Mouse (Mus musculus) liver, adult 2 months (tissue): ENCODE results near the gene Gm9833. TPM values are rescaled to one million over a fixed set of nuclear protein-coding genes. Genes with fewer than 3 reads are reported as not detected.

Source experiments
- DNase-seq: peaks from one replicate; pipeline ENCODE4 v3.0.0-alpha.2; 2011; ENCODE audit warnings: low read depth, low spot score; ENCODE audit errors: extremely low read depth
- H3K27ac ChIP-seq: fragments of 200-500 bp; replicated peaks from 2 replicates; pipeline ENCODE4 v1.5.1; 2012; ENCODE audit warnings: low read depth, mild to moderate bottlenecking, control low read depth, inconsistent platforms, low read length; ENCODE audit not compliant: insufficient read depth
- H3K27me3 ChIP-seq: fragments of 200-500 bp; 2 replicates; pipeline ENCODE4 v1.6.1; 2012; ENCODE audit warnings: mild to moderate bottlenecking, moderate library complexity, low read length, inconsistent platforms; ENCODE audit not compliant: control insufficient read depth, insufficient read depth
- H3K36me3 ChIP-seq: fragments of 200-500 bp; 2 replicates; pipeline ENCODE4 v1.6.1; 2012; ENCODE audit warnings: low read length, inconsistent platforms; ENCODE audit not compliant: control insufficient read depth, insufficient read depth
- H3K4me1 ChIP-seq: fragments of 200-500 bp; 2 replicates; pipeline ENCODE4 v1.6.1; 2011; ENCODE audit warnings: low read length; ENCODE audit not compliant: control insufficient read depth, insufficient read depth
- H3K4me3 ChIP-seq: fragments of 200-500 bp; 2 replicates; pipeline ENCODE4 v1.5.1; 2011; ENCODE audit warnings: low read depth, mild to moderate bottlenecking, control low read depth, low read length, moderate library complexity; ENCODE audit not compliant: insufficient read depth
- H3K79me2 ChIP-seq: fragments of 200-500 bp; 2 replicates; pipeline ENCODE4 v1.6.1; 2012; ENCODE audit warnings: inconsistent platforms, mild to moderate bottlenecking, low read length, moderate library complexity; ENCODE audit not compliant: control insufficient read depth, insufficient read depth
- H3K9ac ChIP-seq: fragments of 200-500 bp; 2 replicates; pipeline ENCODE4 v1.6.1; 2012; ENCODE audit warnings: low read depth, mild to moderate bottlenecking, control low read depth, inconsistent platforms, low read length
- CTCF ChIP-seq: fragments of 200-500 bp; IDR thresholded peaks from 2 replicates; pipeline ENCODE4 v1.5.1; 2011; ENCODE audit warnings: low read depth, low read length, control low read depth
- POLR2A ChIP-seq: fragments of 200-500 bp; IDR thresholded peaks from 2 replicates; pipeline ENCODE4 v1.6.1; 2011; ENCODE audit warnings: low read length, control low read depth; ENCODE audit not compliant: insufficient read depth; ENCODE audit errors: extremely low read depth
- WGBS: fragments of 180-500 bp; shearing (Covaris S2); methylation state at CpG from one replicate; pipeline ENCODE4 v1.1.7; 2018; 5-methylcytosine and 5-hydroxymethylcytosine counted together
- polyA plus RNA-seq: library from polyadenylated mRNA; depleted of rRNA; stranded (reverse); fragments of >200 nt; gene quantifications from 2 replicates; pipeline ENCODE4 v1.2.3, GENCODE M21; 2012
- total RNA-seq: library from RNA; depleted of rRNA; stranded (reverse); fragments of >200 nt; gene quantifications from 2 replicates; pipeline ENCODE4 v1.2.3, GENCODE M21; 2014

Gene Gm9833
- total and polyA plus RNA-seq, 2 experiments = 0.46 TPM; not detected in 1

DNA sequence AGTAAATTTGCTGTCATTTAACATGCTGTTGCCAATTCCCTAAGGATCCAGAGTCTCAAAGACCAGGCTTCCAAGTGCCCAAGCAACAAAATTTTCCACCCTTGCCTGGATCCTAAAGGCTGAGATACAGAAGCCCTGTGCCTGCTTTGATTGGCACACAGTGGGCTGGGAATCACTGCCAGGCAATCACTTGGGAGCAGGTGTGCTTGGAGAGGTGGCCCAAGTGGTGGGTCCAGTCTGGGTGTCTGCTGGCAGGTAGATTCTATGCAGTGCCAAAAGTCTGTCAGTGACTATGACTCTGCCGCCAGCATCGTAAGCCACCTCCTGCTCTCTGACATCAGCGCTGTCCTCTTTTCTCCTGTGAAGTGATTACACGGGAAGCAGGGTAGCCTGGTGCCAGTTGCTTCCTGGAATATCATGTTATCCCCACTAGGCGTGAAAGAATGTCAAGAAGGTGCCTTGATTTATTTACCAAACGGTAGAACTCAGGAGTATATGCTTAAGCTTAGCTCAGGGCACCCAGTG is 3.8 kb downstream of the Gm9833 start:
- TF ChIP-seq CTCF = no peak
- no peak for TF ChIP-seq POLR2A
- Histone ChIP-seq H3K4me1 (no peaks in the 10 kb centered on the region), H3K9ac (no peak overlapping the region), H3K27me3 (no peaks in the 10 kb centered on the region), H3K79me2 (no peaks in the 10 kb centered on the region), H3K36me3 (no peaks in the 10 kb centered on the region), H3K4me3 (no peak overlapping the region), H3K27ac (no peak overlapping the region)
- 37% methylated on average over 6 of the region's 6 CpGs for WGBS
- peak; percentile 25 for DNase-seq

DNA sequence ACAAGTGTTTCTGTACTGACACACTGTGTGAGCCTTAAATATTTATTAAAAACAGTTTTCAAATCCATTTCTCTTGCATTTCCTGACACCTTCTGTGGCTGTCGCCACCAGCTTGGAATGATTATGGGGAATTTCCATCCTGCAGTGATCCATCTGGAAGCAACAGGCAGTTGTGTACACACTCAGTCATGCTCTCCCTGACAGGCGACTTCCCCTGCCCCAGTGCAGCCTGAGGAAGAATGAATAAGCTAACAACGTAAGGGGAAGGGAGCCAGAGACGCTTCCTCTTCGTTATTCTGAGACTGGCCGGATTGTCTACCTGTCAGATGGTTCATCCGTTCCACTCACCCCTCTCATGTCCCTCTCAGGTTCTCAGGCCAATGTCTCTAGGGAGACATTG is 4.6 kb downstream of the Gm9833 start:
- DNase-seq = no peak
- no peaks in the 10 kb centered on the region for H3K27me3 ChIP-seq
- no peak overlapping the region for H3K9ac ChIP-seq
- WGBS = 66% methylated on average over 7 of the region's 7 CpGs
- no peak overlapping the region for H3K4me3 ChIP-seq
- TF ChIP-seq POLR2A (no peak), CTCF (no peak)
- no peaks in the 10 kb centered on the region for H3K79me2 ChIP-seq
- H3K36me3 ChIP-seq = no peaks in the 10 kb centered on the region
- no peaks in the 10 kb centered on the region for H3K4me1 ChIP-seq
- H3K27ac ChIP-seq = no peak overlapping the region

DNA sequence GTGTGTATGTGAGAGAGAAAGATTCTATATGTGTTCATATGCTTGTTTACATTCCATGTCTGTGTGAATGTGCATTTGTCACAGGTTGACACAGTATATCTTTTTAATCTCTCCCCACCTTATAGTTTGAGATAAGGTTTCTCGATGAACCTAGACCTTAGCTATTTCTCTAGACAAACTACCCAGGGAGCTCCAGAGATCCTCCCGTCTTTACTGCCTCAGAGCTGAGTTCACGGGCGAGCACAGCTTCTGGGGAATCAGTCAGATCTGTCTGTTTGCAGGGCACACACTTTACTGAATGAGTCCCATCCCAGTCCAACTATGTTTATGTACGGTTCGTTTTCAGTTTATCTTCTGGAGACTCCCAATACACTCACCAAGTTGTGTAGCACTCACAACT is 5.0 kb downstream of the Gm9833 start:
- H3K9ac ChIP-seq = no peak overlapping the region
- DNase-seq = no peak
- no peak overlapping the region for H3K4me3 ChIP-seq
- no peaks in the 10 kb centered on the region for H3K79me2 ChIP-seq
- H3K36me3 ChIP-seq = no peaks in the 10 kb centered on the region
- WGBS = 67% methylated on average over 6 of the region's 6 CpGs
- H3K27ac ChIP-seq = no peak overlapping the region
- no peaks in the 10 kb centered on the region for H3K27me3 ChIP-seq
- no peak for TF ChIP-seq CTCF
- no peak for TF ChIP-seq POLR2A
- no peaks in the 10 kb centered on the region for H3K4me1 ChIP-seq

DNA sequence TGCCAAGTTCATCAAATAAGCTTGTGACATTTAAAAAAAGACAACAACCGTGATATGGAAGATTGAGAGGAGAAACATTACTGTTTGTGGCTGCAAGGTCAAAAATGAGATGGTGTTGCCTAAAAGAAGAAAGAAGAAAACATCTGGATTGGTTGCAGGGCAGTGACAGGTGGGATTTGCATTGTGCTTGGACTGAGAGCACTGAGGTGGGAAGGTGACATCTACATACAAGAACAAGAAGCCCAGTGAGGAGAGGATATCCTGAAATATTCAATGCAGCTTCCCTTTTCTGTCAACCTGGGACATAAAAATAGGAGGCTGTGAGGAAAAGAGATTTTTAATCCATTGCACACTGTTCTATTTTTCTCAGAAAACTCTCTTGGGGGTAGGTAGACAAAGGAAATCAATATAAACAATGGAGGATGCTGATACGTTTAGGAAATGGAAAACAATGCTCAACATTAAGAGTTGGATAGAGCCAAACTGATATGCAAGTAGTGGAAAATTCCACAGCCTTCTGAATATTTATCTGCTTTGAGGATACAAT is 7.2 kb downstream of the Gm9833 start:
- TF ChIP-seq CTCF (no peak), POLR2A (no peak)
- Histone ChIP-seq H3K36me3 (no peaks in the 10 kb centered on the region), H3K4me3 (no peak overlapping the region), H3K27ac (no peak overlapping the region), H3K4me1 (no peaks in the 10 kb centered on the region), H3K9ac (no peak overlapping the region), H3K79me2 (no peaks in the 10 kb centered on the region), H3K27me3 (no peaks in the 10 kb centered on the region)
- 77% methylated on average over 2 of the region's 2 CpGs for WGBS
- DNase-seq = no peak

DNA sequence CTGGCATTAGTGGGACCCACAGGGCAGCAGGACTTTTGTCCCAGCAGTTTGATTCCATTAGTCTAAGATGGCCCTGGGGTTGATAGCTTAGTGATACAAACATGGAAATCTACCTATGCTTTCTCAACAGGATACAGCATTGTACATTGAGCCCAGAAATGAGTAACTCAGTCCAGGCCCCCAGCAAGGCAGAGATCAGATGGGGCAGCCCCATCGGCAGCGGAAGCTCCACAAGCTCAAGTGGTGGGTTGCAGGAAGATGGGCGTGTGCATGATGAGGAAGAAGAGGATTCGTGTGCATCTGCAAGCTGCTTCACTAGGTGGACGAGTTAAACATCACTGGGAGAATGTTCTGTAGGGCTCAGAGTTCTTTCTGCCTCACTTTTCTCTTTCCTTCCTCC is 11.8 kb downstream of the Gm9833 start:
- Histone ChIP-seq H3K9ac (no peak overlapping the region), H3K36me3 (no peaks in the 10 kb centered on the region), H3K27me3 (no peaks in the 10 kb centered on the region), H3K4me1 (no peaks in the 10 kb centered on the region), H3K79me2 (no peaks in the 10 kb centered on the region), H3K4me3 (no peak overlapping the region), H3K27ac (no peak overlapping the region)
- WGBS = 96% methylated on average over 5 of the region's 5 CpGs
- no peak for DNase-seq
- no peak for TF ChIP-seq CTCF
- TF ChIP-seq POLR2A = no peak

DNA sequence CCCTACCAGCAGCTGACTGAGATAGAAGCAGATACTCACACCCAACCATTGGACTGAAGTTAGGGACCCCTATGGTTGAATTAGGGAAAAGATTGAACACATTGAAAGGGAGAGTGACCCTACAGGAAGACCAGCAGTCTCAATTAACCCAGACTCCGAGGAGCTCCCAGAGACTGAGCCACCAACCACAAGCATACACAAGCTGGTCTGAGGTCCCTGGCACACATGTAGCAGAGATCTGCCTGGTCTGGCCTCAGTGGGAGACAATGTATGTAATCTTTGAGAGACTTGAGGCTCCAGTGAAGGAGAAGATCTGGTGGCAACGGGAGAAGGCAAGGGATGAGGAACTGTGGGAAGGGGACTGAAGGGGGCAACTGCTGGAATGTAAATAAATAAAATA is 23.7 kb downstream of the Gm9833 start:
- Histone ChIP-seq H3K79me2 (no peaks in the 10 kb centered on the region), H3K27ac (no peak overlapping the region), H3K9ac (no peak overlapping the region), H3K36me3 (no peaks in the 10 kb centered on the region), H3K4me3 (no peak overlapping the region), H3K27me3 (no peaks in the 10 kb centered on the region), H3K4me1 (no peaks in the 10 kb centered on the region)
- no peak for DNase-seq
- 91% methylated on average over 2 of the region's 2 CpGs for whole genome bisulfite sequencing
- TF ChIP-seq CTCF (no peak), POLR2A (no peak)
